Mouse (Mus musculus) liver, embryonic 14.5 days (tissue): Measurements from ENCODE around the gene Trim47.

Experiments
- CTCF ChIP-seq: IDR thresholded peaks from 2 replicates; pipeline ENCODE4 v1.5.1; 2016; ENCODE audit warnings: antibody characterized with exemption, low read depth, control low read depth
- EP300 ChIP-seq: IDR thresholded peaks from 2 replicates; pipeline ENCODE4 v1.6.1; 2016; ENCODE audit warnings: antibody characterized with exemption, low read depth

GRCm38 (mm10) chr11:116105065-116105464, 21.9 kb downstream of the Trim47 start:
- TF ChIP-seq CTCF (no peak), EP300 (no peak)
